Mouse (Mus musculus) ES-E14 (cell line): ENCODE results near the gene Bmp2k.

Experiments used
- CHD2 ChIP-seq: IDR thresholded peaks from 2 replicates; pipeline ENCODE4 v1.6.1; 2014; ENCODE audit warnings: mild to moderate bottlenecking, low read depth, low read length, inconsistent platforms
- ZC3H11A ChIP-seq: IDR thresholded peaks from 2 replicates; pipeline ENCODE4 v1.6.1; 2012; ENCODE audit warnings: low read depth, mild to moderate bottlenecking, inconsistent platforms, low read length, borderline replicate concordance

DNA sequence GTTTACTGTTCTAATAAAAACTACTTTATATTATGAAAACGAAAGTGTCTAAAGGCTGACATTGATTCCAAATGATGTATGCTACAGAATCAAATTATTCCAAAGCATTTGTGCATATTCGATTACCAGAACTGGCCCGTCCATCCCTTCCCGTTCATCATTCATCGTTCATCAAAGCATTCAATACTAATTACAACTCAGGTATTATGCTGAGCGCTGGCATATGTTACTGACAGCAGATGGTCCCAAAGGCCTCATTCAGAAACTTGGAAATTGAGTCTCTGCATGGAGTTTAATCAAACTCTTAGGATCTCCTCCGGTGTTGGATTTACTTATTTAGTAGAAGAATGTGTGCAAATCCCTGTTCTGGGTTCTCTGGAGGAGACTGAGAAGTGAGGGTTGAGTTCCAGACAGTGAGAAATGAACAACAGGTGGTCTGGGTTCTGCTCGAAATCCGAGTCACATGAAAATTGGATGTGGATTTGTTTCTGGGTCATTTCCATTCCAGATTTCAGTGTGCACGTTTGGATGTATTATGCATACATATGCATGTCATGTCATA is 42.9 kb upstream of the Bmp2k start:
- TF ChIP-seq ZC3H11A: no peak
- no peak for TF ChIP-seq CHD2
